ENCODE assay signal across 8 mouse cellular contexts in genomic region chr8:94876197-94876730, GRCm38 (mm10). TPM values are rescaled to one million over a fixed set of nuclear protein-coding genes. Genes with fewer than 3 reads are reported as not detected.
DNase-seq lines count a peak whose midpoint lies in the region; ATAC-seq lines count a peak whose summit lies in the region.

TSS of gene Dok4 (minus strand) at chr8:94876330.

- peaks cover 7% of the 10 kb centered on the region; the same call in 1 of the 2 replicates for H3K27me3 ChIP-seq in embryonic facial prominence, embryonic 14.5 days (replicated peaks; ENCODE audit: control insufficient read depth, insufficient read depth, low read length)
- no peaks in the 10 kb centered on the region for H3K27me3 ChIP-seq in kidney, embryonic 14.5 days (ENCODE audit: control insufficient read depth, insufficient read depth, low read length)
- H3K27me3 ChIP-seq in liver, embryonic 12.5 days (replicated peaks), result peaks cover 34% of the 10 kb centered on the region
- no peaks in the 10 kb centered on the region for H3K27me3 ChIP-seq in splenic B cell, adult 2 months (ENCODE audit: control insufficient read depth, insufficient read depth, low read length, poor library complexity, severe bottlenecking)

- peaks cover 25% of the 10 kb centered on the region for H3K4me1 ChIP-seq in embryonic facial prominence, embryonic 14.5 days (ENCODE audit: control insufficient read depth, insufficient read depth, low read length)
- H3K4me1 ChIP-seq in kidney, embryonic 14.5 days (ENCODE audit: control insufficient read depth, insufficient read depth, low read length), result peaks cover 20% of the 10 kb centered on the region; the same call in 1 of the 2 replicates
- H3K4me1 ChIP-seq in liver, embryonic 12.5 days, result peaks cover 51% of the 10 kb centered on the region

- H3K27ac ChIP-seq in embryonic facial prominence, embryonic 14.5 days (replicated peaks; ENCODE audit: low read depth, low read length), result peak within 1 kb of the TSS; percentile 71
- no peak within 1 kb of the TSS for H3K27ac ChIP-seq in kidney, embryonic 14.5 days (ENCODE audit: low read depth, low read length)
- H3K27ac ChIP-seq in liver, embryonic 12.5 days, result peak within 1 kb of the TSS; percentile 94

- peak within 1 kb of the TSS; percentile 76 for H3K9ac ChIP-seq in embryonic facial prominence, embryonic 14.5 days (ENCODE audit: low read depth, low read length)
- H3K9ac ChIP-seq in kidney, embryonic 14.5 days (ENCODE audit: low read depth, low read length), result peak within 1 kb of the TSS; percentile 72
- peak within 1 kb of the TSS; percentile 89 for H3K9ac ChIP-seq in liver, embryonic 12.5 days

- DNase-seq in 416B (ENCODE audit: low read depth), result peak; percentile 87
- peak; percentile 99 for DNase-seq in adrenal gland, postnatal 25 days
- peak; percentile 89 for DNase-seq in embryonic facial prominence, embryonic 14.5 days (ENCODE audit: low spot score)
- DNase-seq in heart, adult 9 months (ENCODE audit: low spot score in 2 of 2), result peak; percentile 84 to 87
- peak; percentile 86 for DNase-seq in naive thymus-derived CD4-positive, alpha-beta T cell, adult 2 months (ENCODE audit: low read depth)
- peak; percentile 85 for DNase-seq in splenic B cell, adult 2 months (ENCODE audit: low read depth, low spot score)

- H3K4me3 ChIP-seq in embryonic facial prominence, embryonic 14.5 days (ENCODE audit: low read depth, low read length), result peak within 1 kb of the TSS; percentile 66
- peak within 1 kb of the TSS; percentile 60 for H3K4me3 ChIP-seq in kidney, embryonic 14.5 days (ENCODE audit: low read length)
- peak within 1 kb of the TSS; percentile 77 for H3K4me3 ChIP-seq in liver, embryonic 12.5 days

- no peaks in the 10 kb centered on the region for H3K9me3 ChIP-seq in embryonic facial prominence, embryonic 14.5 days (ENCODE audit: control insufficient read depth, low read length)
- no peaks in the 10 kb centered on the region for H3K9me3 ChIP-seq in kidney, embryonic 14.5 days (ENCODE audit: control insufficient read depth, low read length)
- no peaks in the 10 kb centered on the region for H3K9me3 ChIP-seq in liver, embryonic 12.5 days (replicated peaks)

- H3K4me2 ChIP-seq in embryonic facial prominence, embryonic 14.5 days (ENCODE audit: low read depth, low read length), result peak within 1 kb of the TSS; percentile 96
- H3K4me2 ChIP-seq in kidney, embryonic 14.5 days (replicated peaks; ENCODE audit: low read depth, low read length), result peak within 1 kb of the TSS; percentile 81
- H3K4me2 ChIP-seq in liver, embryonic 12.5 days, result peak within 1 kb of the TSS; percentile 89

- H3K36me3 ChIP-seq in embryonic facial prominence, embryonic 14.5 days (ENCODE audit: control insufficient read depth, insufficient read depth, low read length), result no peaks in the 10 kb centered on the region
- no peaks in the 10 kb centered on the region for H3K36me3 ChIP-seq in kidney, embryonic 14.5 days (ENCODE audit: control insufficient read depth, insufficient read depth, low read length)
- no peaks in the 10 kb centered on the region; the same call in 1 of the 2 replicates for H3K36me3 ChIP-seq in liver, embryonic 12.5 days
- no peaks in the 10 kb centered on the region for H3K36me3 ChIP-seq in splenic B cell, adult 2 months (ENCODE audit: control insufficient read depth, insufficient read depth, low read length, poor library complexity, severe bottlenecking)

- peak; percentile 77 for ATAC-seq in embryonic facial prominence, embryonic 14.5 days (ENCODE audit: low read depth)
- peak; percentile 83 for ATAC-seq in kidney, embryonic 14.5 days (ENCODE audit: low FRiP score, low TSS enrichment)
- ATAC-seq in liver, embryonic 12.5 days, result peak; percentile 85

- WGBS in embryonic facial prominence, embryonic 14.5 days, result 4% methylated on average over 17 of the region's 37 CpGs
- under 1% methylated on average over 26 of the region's 37 CpGs for WGBS in kidney, embryonic 14.5 days
- WGBS in liver, embryonic 12.5 days (ENCODE audit: insufficient replicate concordance), result 1% methylated on average over 37 of the region's 37 CpGs

RNA-seq across cellular contexts. Expression of gene Dok4, which starts in this region (rescaled TPM):
- 8.8 and 15.3 TPM in 2 replicates for total RNA-seq in adrenal gland, postnatal 25 days (2021)
- 30.6 and 31.6 TPM in 2 replicates for polyA plus RNA-seq in embryonic facial prominence, embryonic 14.5 days (2014; fragmentation: Nextera tagmentation; extraction: Ambion mirVana)
- polyA plus RNA-seq in kidney, embryonic 14.5 days (2014; fragmentation: Nextera tagmentation; extraction: Ambion mirVana), result 14.6 and 20.6 TPM in 2 replicates
- polyA plus RNA-seq in liver, embryonic 12.5 days (2016; fragmentation: Nextera tagmentation; extraction: Ambion mirVana), result 13.8 and 14.6 TPM in 2 replicates
